Mouse (Mus musculus) T-helper 1 cell (primary cell): ENCODE results near the gene Ndufv1.

Experiments
- in situ Hi-C: fragments of 300-600 bp; cut with MboI, MseI; formaldehyde crosslinking; loops from one replicate; pipeline ENCODE4 v1.15.1; 2025; ENCODE audit warnings: high pct_unique_total_duplicates

Ndufv1 gene

GRCm38 (mm10) chr19:4003641-4004040, 9.0 kb downstream of the Ndufv1 start:
- in situ Hi-C loops = no loop called here

- in situ Hi-C loops = no loop called here
Measured at GRCm38 (mm10) chr19:4003112-4003511, 9.5 kb downstream of the Ndufv1 start, which contains the start of gene Doc2g. Gene Doc2g, plus strand, starts transcription at chr19:4003313.

GRCm38 (mm10) chr19:4001752-4002151, 10.9 kb downstream of the Ndufv1 start:
- in situ Hi-C loops = no loop called here

- in situ Hi-C loops = no loop called here
Measured at GRCm38 (mm10) chr19:4000949-4001525, 11.6 kb downstream of the Ndufv1 start.

- in situ Hi-C loops = no loop called here
Measured at GRCm38 (mm10) chr19:4000119-4000900, 12.3 kb downstream of the Ndufv1 start, which contains the start of the genes Nudt8 and Gm49405. Gene Nudt8, plus strand, starts transcription at chr19:4000580. Gene Gm49405, plus strand, starts transcription at chr19:4000626.

GRCm38 (mm10) chr19:3999121-3999730, 13.4 kb downstream of the Ndufv1 start:
- in situ Hi-C loops = no loop called here

- in situ Hi-C loops = no loop called here
Measured at GRCm38 (mm10) chr19:3998335-3998734, 14.3 kb downstream of the Ndufv1 start.

- in situ Hi-C loops = no loop called here
Measured at GRCm38 (mm10) chr19:3997231-3997630, 15.4 kb downstream of the Ndufv1 start.

GRCm38 (mm10) chr19:3996747-3997146, 15.9 kb downstream of the Ndufv1 start:
- in situ Hi-C loops = no loop called here

- in situ Hi-C loops = no loop called here
Measured at GRCm38 (mm10) chr19:3996106-3996505, 16.5 kb downstream of the Ndufv1 start.

GRCm38 (mm10) chr19:3995505-3995904, 17.1 kb downstream of the Ndufv1 start:
- in situ Hi-C loops = no loop called here

- in situ Hi-C loops = no loop called here
Measured at GRCm38 (mm10) chr19:3994932-3995331, 17.7 kb downstream of the Ndufv1 start.

GRCm38 (mm10) chr19:3992416-3992815, 20.2 kb downstream of the Ndufv1 start, which contains the start of gene Tbx10:
Gene Tbx10, plus strand, starts transcription at chr19:3992752.
- in situ Hi-C loops = no loop called here

- in situ Hi-C loops = no loop called here
Measured at GRCm38 (mm10) chr19:3991966-3992365, 20.6 kb downstream of the Ndufv1 start.

- in situ Hi-C loops = no loop called here
Measured at GRCm38 (mm10) chr19:3991562-3991961, 21.0 kb downstream of the Ndufv1 start.

GRCm38 (mm10) chr19:3990804-3991203, 21.8 kb downstream of the Ndufv1 start:
- in situ Hi-C loops = no loop called here

GRCm38 (mm10) chr19:3988750-3989149, 23.9 kb downstream of the Ndufv1 start:
- in situ Hi-C loops = no loop called here

GRCm38 (mm10) chr19:3988066-3988465, 24.5 kb downstream of the Ndufv1 start:
- in situ Hi-C loops = no loop called here

GRCm38 (mm10) chr19:3986334-3986733, 26.3 kb downstream of the Ndufv1 start, which contains the start of gene Acy3:
Gene Acy3, plus strand, starts transcription at chr19:3986570.
- in situ Hi-C loops = no loop called here

- in situ Hi-C loops = no loop called here
Measured at GRCm38 (mm10) chr19:3985261-3985681, 27.3 kb downstream of the Ndufv1 start.

- in situ Hi-C loops = no loop called here
Measured at GRCm38 (mm10) chr19:3983527-3984200, 28.9 kb downstream of the Ndufv1 start.

GRCm38 (mm10) chr19:3980917-3981316, 31.7 kb downstream of the Ndufv1 start:
- in situ Hi-C loops = no loop called here
